Mouse (Mus musculus) liver, postnatal 0 days (tissue): Measurements from ENCODE around the gene Bach1.

Experiments used
- CTCF ChIP-seq: sonication (generic); IDR thresholded peaks from 2 replicates; pipeline ENCODE4 v1.5.1; 2016; ENCODE audit warnings: antibody characterized with exemption, low read depth
- EP300 ChIP-seq: IDR thresholded peaks from 2 replicates; pipeline ENCODE4 v1.6.1; 2016; ENCODE audit warnings: antibody characterized with exemption, low read depth, mild to moderate bottlenecking

DNA sequence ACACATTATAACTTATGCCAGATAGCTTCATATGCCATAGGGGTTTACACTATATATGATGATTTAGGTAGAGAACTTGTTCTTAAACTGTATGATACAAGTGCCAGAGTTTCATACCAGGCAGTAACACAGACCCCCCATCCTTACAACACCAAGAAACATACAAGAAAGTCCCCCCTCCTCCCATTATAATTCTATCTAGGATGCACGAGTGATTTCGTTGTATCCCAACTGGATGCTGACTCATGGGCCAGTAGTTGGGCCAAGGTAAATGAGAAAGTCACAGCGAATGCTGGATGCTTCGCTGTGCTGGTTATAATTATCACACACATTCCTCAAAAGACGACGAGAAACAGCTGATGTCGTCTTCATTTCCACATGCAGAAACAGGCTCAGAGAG is 25.6 kb upstream of the Bach1 start:
- TF ChIP-seq CTCF (no peak), EP300 (no peak)
